Mouse (Mus musculus): ENCODE data around the gene Sec1.

Sec1 gene

DNA sequence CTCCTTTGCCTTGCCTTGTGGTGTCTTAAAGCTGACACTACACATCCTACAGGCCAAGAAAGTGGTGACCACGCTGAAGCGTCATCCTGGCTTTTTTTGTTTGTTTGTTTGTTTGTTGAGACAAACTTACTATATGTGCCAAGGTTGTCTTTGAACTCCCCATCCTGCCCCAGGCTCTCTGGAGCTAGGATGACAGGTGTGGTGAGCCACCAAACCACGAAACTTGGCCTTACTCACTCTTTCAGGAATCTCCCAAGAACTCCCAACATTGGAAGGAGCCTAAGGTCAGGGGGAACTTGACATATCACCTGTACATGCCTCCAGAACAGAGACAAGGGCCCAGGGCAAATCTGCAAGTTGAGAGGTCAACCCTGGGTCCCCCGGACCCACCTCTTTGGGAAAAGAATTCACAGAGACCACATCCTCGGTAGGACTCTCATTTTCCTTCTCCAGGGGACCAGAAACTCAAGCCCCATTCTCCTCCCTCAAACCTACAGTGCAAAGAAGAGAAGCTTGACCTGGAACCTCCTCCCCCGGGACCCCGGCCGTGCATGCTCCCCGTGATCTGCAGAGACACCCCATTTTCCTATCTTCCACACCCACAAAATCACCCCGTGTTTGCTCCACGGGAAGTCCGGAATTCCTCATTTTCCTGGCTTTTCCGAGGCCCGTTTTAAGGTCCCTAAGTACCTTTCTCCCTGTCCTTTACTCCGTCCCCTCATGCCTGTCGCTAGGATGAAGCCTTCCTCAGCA, 51.5 kb downstream of the Sec1 start:
- intact Hi-C loops (cut with DNase I) = loop anchor here (5.0 kb wide), 1 partner anchor 40 kb away; the partner anchor contains the start of gene Ntn5

DNA sequence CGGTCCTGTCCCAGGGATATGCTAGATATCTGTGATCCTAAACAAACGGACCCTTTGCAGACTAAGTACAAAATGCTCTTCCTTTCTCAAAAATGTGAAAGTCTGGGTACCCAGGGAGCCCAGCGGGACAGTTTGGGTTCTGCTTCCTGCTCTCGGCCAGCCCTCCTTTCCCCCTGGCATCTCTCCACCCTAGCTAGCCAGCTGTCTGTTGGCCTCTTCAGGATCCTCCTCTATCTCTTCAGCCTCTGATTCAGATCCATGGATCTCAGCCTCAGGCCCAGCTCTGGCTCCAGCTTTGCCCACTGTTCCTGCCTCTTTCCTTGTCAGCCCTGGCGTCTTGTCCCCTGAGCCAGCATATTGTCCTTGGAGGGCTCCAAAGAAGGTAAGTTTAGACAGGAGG, 52.1 kb downstream of the Sec1 start:
- intact Hi-C loops (cut with DNase I) = loop anchor here (5.0 kb wide), 1 partner anchor 40 kb away; the partner anchor contains the start of gene Ntn5

DNA sequence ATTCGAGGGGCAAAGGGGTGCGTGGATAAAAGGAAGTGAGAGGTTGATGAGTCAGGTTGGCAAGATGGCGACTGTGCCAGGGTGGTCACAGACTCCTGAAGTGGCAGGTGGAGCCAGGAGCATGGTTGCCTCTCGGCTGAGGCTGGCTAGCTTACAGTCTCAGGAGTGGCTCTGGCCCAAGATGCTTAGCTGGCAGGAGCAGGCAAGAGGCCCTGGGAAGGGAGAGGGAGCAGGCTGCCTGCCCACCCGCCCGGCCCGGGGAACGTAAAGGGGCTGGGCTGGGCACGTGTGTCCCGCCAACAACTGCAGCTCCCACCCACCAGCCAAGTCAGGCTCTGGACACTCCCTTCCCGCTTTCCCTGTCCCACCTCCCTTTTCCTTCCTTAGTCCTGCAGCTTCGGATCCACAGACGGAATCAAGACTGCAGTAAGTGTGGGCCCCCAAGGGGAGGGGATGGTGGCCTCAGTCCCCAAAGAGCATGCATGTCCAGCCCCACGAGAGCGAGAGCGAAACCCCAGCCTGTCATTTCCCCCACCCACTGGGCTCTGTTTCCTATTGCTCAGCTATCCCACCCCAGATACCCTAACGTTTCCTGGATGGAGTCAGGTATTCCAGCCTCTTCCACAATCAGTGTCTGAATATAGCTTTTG, 52.7 kb downstream of the Sec1 start:
- intact Hi-C loops (cut with DNase I) = loop anchor here (5.0 kb wide), 1 partner anchor 41 kb away; the partner anchor contains the start of gene Ntn5

DNA sequence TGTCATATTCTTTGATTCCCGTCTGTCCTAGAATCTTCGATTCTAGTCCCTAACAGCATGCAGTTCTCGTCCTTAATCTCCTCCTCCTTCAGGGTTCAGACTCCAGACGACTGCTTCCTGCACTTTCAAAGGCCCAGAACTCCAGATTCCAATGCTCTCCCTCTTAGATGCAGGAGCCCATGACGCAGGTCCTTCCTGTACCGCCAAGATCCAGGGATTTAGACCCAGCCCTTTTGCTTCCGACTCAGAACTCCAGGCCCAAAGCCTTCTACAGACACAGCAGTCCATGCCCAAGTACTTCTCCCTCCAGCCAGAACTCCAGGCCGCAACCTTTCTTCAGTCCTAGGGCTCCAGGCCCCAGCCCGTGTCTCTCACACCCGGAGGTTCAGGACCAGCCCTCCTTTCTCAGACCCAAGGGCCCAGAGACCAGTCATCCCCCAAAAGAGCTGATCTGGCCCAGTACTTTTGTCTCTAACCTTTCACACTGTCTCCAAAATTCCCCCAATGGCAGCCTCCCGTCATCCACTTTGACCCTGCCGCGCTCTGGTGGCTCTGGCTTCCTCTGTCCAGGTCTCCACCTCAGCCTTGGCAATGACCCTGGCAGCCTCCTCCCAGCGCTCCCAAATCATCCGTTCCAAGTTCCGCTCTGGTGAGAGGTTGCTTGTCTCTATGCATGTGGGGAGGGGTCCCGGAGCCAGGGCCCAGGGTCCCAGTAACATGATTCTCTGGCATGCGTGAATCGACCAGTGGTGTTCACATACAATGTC, 53.8 kb downstream of the Sec1 start:
- intact Hi-C loops (cut with DNase I) = loop anchor here (5.0 kb wide), 1 partner anchor 42 kb away; the partner anchor contains the start of gene Ntn5

DNA sequence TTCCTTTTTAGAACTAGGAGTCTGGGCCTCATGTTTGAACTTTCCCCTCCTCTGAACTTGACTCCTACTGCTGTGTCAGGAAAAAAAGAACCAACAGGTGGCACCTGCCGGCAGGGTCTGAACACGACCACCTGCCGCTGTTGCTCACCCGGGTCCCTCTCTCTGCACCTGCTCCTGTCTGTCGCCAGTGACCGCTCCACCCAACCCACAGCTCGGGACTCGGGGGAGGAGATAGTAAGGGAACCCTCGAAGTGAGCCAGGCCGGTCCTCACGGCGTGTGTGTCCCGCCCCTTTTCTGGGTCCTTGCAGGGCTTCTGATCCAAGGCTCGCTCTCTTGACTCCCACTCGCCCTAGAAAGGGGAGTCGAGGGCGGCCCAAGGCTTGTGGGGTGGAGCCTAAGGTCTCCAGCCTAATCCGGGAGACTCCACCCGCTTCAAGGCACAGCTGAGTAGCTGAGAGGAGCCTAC, 54.6 kb downstream of the Sec1 start, which contains the start of gene Mamstr:
Gene Mamstr (plus strand): TSS at position 417 of the 467 bp plus-strand sequence.
- intact Hi-C loops (cut with DNase I) = loop anchor here (5.0 kb wide), 1 partner anchor 43 kb away; the partner anchor contains the start of gene Ntn5

DNA sequence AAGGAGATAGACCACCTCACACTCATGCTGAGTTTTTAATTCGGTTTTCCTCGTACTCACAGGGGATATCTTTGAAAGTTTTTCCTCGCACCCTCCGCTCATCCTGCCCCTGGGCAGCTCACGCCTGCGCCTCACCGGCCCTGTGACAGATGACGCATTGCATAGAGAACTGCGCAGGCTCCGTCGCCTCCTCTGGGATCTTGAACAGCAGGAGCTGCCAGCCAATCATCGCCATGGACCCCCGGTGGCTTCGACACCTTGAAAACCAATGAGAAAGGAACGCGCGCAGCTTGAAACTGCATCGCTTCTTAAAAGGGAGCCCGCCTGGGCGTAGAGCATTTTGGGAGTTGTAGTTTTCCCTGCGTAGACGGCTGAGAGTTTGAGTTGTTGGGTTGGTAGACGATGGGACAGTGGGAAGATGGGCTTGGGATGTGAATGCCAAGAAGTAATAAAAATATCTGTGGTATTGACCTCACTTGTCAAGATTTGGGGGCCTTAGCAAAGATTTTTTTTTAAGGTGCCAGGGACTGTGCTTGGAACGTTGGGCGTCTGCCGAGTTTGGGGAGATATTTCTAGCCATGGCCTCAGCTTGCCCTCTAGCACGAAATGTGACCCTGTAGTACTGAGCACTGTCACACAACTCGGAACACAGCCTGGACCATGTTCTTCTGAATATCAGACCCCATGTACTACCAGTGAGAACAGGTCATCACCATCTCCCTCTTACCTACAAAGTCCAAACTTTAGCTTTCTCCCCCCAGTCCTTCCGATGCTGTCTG, 55.4 kb downstream of the Sec1 start:
- intact Hi-C loops (cut with DNase I) = no loop called here

DNA sequence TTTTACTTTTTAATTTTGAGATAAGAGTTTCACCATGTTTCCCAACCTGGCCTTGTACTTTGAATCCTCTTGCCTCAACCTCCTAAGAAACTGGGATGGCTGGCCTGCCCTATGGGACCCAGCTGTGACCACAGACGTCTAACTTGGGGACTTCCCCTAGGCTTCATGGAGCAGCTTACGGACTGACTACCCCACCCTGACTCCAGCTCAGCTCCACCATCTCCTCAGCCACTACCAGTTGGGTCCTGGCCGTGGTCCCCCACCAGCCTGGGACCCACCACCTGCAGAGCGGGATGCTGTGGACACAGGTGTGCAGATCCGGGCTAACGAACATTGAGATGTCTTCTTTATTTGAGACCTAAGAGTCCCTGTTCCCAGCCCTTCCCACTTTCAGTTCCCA, 56.5 kb downstream of the Sec1 start:
- intact Hi-C loops (cut with DNase I) = no loop called here

DNA sequence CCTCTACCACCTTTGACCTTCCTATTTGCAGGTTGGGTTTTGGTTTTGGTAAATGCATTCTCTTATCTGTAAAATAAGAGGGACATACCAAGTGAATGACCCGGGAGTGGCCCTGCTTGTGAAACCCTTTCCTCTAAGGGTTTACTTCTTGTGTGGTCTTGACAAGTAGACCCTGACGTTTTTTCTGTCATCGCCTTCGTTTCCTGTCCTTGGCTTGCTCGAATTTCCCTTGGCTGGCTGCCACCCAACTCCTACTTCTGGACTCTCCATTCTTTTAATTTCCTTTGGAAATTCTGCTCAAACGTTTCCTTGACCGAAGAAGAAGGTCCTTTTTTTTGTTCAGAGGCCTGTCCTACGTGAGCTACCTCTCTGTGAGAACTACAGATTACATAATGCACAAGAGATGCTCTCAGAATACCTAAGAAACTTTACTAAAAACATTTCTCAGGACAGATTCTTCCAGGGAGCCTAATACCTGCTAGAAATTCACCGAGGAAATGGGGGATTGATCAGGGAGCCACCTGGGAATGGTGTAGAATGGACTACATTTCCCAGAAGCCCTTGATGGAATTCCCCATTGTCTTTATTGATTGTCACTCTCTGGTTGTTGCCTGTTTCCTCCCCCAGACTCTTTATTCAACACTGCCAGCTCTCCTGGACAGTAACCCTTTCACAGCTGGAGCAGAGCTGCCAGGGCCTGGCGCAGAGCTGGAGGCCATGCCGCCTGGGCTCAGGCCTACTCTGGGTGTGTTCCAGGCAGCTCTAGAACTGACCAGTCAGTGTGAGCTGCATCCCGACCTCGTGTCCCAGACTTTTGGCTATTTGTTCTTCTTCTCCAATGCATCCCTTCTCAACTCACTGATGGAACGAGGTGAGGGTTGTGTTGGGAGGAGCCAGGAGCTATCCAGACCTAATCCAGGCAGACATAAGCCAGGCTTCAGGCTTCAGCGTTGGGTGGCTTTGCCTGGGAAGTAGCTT, 58.2 kb downstream of the Sec1 start:
- intact Hi-C loops (cut with DNase I) = no loop called here

DNA sequence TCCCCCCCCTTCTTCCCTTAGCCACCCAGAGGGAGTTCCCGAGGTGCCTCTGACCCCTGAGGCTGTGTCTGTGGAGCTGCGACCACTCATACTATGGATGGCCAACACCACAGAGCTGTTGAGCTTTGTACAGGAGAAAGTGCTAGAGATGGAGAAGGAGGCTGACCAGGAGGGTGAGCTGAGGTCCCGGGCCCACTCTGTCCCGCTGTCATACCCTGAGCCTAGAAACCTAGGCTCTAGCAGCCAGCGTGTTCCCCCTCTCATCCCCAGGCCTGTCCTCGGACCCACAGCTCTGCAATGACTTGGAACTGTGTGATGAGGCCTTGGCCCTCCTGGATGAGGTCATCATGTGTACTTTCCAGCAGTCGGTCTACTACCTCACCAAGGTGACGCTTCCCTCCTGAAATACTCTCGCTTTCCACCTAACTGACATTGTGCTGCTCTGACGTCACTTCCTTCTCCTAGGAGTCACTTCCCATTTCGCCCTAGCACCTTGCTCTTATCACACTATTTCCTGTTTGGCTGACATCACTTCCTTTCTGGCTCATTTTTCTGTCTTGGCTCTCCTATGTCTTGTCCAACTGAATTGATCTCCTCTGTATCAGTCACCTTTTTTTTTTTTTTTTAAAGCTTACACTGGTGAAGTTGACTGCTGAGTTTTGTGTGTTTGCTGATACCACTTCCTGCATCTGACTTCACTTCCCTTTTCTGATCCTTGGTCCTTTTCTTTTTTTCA, 59.1 kb downstream of the Sec1 start:
- intact Hi-C loops (cut with DNase I) = no loop called here

DNA sequence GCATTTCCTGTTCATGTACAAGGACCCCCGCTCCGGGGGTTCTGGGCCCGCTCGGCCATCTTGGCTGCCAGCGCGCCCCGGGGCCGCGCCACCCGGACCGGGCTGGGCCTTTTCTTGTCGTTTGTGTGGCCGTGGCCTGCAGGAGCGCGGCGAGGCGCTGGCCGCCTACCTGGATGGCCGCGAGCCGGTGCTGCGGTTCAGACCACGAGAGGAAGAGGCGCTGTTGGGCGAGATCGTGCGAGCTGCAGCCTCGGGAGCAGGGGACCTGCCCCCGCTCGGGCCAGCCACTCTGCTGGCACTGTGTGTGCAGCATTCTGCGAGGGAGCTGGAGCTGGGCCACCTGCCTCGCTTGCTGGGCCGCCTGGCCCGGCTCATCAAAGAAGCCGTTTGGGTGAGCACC, 61.7 kb downstream of the Sec1 start:
- intact Hi-C loops (cut with DNase I) = no loop called here

DNA sequence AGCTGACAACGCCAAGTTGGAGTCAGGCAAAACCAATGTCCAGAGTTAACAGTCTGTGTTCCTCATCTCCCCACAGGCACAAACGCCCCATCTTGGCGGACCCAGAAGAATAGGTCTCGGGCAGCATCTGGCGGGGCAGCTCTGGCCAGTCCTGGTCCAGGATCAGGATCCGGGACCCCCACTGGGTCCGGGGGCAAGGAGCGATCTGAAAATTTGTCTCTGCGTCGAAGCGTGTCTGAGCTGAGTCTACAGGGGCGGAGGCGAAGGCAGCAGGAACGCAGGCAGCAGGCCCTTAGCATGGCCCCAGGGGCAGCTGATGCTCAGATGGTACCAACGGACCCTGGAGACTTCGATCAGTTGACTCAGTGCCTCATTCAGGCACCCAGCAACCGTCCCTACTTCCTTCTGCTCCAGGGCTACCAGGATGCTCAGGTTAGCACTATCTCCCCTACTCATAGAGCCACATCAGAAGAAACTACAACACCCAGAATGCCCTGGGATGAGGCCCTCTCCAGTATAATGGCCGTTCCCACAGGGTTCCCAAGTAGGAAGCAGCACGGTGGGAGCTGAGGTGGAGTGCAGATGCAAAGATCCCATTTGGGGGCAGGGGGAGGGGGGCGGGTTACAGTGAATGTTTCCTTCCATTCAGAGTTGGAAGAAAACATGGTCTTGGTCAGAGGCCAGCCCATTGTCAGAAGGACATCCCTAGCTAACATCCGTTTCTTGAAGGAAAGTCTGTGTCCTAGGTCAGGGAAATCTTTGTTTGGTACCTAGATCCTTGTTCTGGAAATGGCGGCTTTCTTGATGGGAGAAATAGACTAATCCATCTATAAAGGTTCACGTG, 63.9 kb downstream of the Sec1 start:
- intact Hi-C loops (cut with DNase I) = no loop called here

DNA sequence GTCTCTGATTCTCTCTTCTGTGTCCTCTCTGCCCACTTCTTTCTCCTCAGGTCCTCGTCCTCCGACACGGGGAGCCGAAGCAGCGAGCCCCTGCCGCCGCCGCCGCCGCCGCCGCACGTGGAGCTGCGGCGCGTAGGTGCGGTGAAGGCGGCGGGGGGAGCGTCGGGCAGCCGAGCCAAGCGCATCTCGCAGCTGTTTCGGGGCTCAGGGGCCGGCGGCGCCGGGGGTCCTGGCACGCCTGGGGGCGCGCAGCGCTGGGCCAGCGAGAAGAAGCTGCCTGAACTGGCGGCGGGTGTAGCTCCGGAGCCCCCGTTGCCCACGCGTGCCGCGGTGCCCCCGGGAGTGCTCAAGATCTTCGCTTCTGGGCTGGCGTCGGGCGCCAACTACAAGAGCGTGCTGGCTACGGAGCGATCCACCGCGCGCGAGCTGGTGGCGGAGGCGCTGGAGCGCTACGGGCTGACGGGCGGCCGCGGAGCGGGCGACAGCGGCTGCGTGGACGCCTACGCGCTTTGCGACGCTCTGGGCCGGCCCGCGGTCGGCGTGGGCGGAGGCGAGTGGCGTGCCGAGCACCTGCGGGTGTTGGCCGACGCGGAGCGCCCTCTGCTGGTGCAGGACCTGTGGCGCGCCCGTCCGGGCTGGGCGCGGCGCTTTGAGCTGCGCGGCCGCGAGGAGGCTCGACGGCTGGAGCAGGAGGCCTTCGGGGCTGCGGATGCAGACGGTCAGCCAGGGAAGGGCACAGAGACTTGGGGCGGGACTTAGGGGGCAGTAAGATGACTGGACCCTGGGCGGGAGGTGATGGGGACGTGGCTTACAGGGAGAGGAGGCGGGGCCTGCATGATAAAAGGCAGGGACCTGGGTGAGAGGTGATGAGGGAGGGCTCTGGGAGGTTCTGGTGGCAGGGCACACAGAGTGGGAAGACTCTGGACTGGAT, 65.6 kb downstream of the Sec1 start:
- intact Hi-C loops (cut with DNase I) = no loop called here
